In the genomic region with DNA sequence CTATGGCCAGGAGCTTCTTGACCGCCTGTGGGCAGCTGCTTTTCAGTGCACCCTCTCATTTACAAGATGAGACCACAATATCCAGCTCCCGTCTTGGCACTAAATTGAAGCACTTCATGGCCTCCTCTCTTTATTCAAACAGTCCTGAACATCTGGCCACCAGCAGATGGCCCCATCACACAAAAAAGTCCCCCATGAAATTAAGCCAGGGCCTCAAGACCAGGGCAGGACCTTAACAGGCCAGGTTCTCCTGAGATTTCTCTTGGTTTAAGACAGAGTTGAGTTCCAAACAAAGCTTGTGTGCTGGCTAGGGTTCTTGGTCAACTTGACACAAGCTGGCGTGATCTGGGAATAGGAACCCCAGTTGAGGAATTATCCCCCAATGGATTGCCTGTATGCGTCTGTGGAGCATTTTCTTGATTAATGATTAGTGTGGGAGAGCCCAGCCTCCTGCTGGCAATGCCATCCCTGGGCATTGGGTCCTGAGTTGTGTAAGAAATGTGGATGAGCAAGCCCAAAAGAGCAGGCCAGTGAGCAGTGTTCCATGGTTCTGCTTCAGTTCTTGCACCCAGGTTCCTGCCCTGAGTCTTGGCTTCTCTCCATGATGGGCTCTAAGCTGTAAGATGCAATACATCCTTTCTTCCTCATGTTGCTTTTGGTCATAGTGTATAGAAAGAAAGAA, we compare ENCODE assay signal across 8 mouse cellular contexts.
DNase-seq lines count a peak whose midpoint lies in the region; ATAC-seq and TF ChIP-seq lines count a peak whose summit lies in the region.

No protein-coding gene starts in this region.

- WGBS in hindbrain, embryonic 11.5 days, result 65% methylated on average over 4 of the region's 4 CpGs
- 56% methylated on average over 4 of the region's 4 CpGs for WGBS in hindbrain, embryonic 16.5 days
- 59% methylated on average over 4 of the region's 4 CpGs for WGBS in kidney, embryonic 16.5 days

- no peak overlapping the region for H3K9ac ChIP-seq in hindbrain, embryonic 11.5 days (ENCODE audit: low read depth, low read length)
- H3K9ac ChIP-seq in hindbrain, embryonic 16.5 days (ENCODE audit: low read depth, low read length), result no peak overlapping the region
- H3K9ac ChIP-seq in kidney, embryonic 16.5 days (replicated peaks; ENCODE audit: low read length), result no peak overlapping the region

- H3K9me3 ChIP-seq in hindbrain, embryonic 11.5 days (ENCODE audit: control insufficient read depth, low read length), result no peaks in the 10 kb centered on the region
- no peaks in the 10 kb centered on the region for H3K9me3 ChIP-seq in hindbrain, embryonic 16.5 days (ENCODE audit: control insufficient read depth, low read length)
- no peaks in the 10 kb centered on the region for H3K9me3 ChIP-seq in E14TG2a.4 (ENCODE audit: low read length)
- H3K9me3 ChIP-seq in kidney, embryonic 16.5 days (ENCODE audit: low read length), result no peaks in the 10 kb centered on the region

- H3K4me3 ChIP-seq in hindbrain, embryonic 11.5 days (ENCODE audit: low read depth, low read length), result no peak overlapping the region
- no peak overlapping the region for H3K4me3 ChIP-seq in hindbrain, embryonic 16.5 days (ENCODE audit: low read length)
- H3K4me3 ChIP-seq in E14TG2a.4 (replicated peaks; ENCODE audit: low read length), result no peak overlapping the region
- no peak overlapping the region for H3K4me3 ChIP-seq in gastrocnemius, adult 2 months
- H3K4me3 ChIP-seq in kidney, embryonic 16.5 days (ENCODE audit: low read length), result no peak overlapping the region

- DNase-seq in hindbrain, embryonic 11.5 days (ENCODE audit: low spot score), result peak; percentile 46
- DNase-seq in c-Kit-positive CD71-positive TER-119-negative erythroid progenitor cells, embryonic 14.5 days (ENCODE audit: low read depth), result peak; percentile 13
- peak; percentile 59 for DNase-seq in gastrocnemius, adult 2 months
- DNase-seq in thymus, postnatal 36 days, result peak; percentile 13 to 19

- no peaks in the 10 kb centered on the region for H3K4me1 ChIP-seq in hindbrain, embryonic 11.5 days (replicated peaks; ENCODE audit: control insufficient read depth, insufficient read depth, low read length)
- no peaks in the 10 kb centered on the region for H3K4me1 ChIP-seq in hindbrain, embryonic 16.5 days (ENCODE audit: control insufficient read depth, insufficient read depth, low read depth, low read length)
- H3K4me1 ChIP-seq in E14TG2a.4 (replicated peaks; ENCODE audit: low read depth, low read length), result peaks cover 25% of the 10 kb centered on the region
- H3K4me1 ChIP-seq in kidney, embryonic 16.5 days (ENCODE audit: insufficient read depth, low read length), result no peaks in the 10 kb centered on the region

- intact Hi-C loops in gastrocnemius, adult 2 months (cut with DNase I), result loop anchor here (1.0 kb wide), 1 partner anchor 368 kb away; no protein-coding TSS in a partner anchor

- no peaks in the 10 kb centered on the region for H3K27me3 ChIP-seq in hindbrain, embryonic 11.5 days (ENCODE audit: control insufficient read depth, insufficient read depth, low read length)
- no peaks in the 10 kb centered on the region for H3K27me3 ChIP-seq in hindbrain, embryonic 16.5 days (replicated peaks; ENCODE audit: control insufficient read depth, insufficient read depth, low read length)
- H3K27me3 ChIP-seq in E14TG2a.4 (ENCODE audit: insufficient read depth, low read length), result 0 out of 2 replicates have a peak, but pooled peaks cover 3% of the 10 kb centered on the region
- no peaks in the 10 kb centered on the region for H3K27me3 ChIP-seq in kidney, embryonic 16.5 days (ENCODE audit: insufficient read depth, low read length)

- no peak for ATAC-seq in hindbrain, embryonic 11.5 days (ENCODE audit: low FRiP score)
- ATAC-seq in hindbrain, embryonic 16.5 days, result no peak
- ATAC-seq in kidney, embryonic 16.5 days (ENCODE audit: low FRiP score, low TSS enrichment), result peak; percentile 74
- ATAC-seq in megakaryocyte, adult 5-6 weeks (ENCODE audit: poor library complexity, severe bottlenecking), result peak; percentile 83

- H3K36me3 ChIP-seq in hindbrain, embryonic 11.5 days (ENCODE audit: control insufficient read depth, insufficient read depth, low read length), result no peaks in the 10 kb centered on the region
- no peaks in the 10 kb centered on the region for H3K36me3 ChIP-seq in hindbrain, embryonic 16.5 days (ENCODE audit: control insufficient read depth, insufficient read depth, low read length)
- no peaks in the 10 kb centered on the region for H3K36me3 ChIP-seq in E14TG2a.4 (ENCODE audit: insufficient read depth, low read length)
- H3K36me3 ChIP-seq in kidney, embryonic 16.5 days (ENCODE audit: insufficient read depth, low read length), result no peaks in the 10 kb centered on the region

- peak; percentile 33 for TF ChIP-seq CTCF in E14TG2a.4 (conservative IDR thresholded peaks at IDR 0.05; ENCODE audit: low read length)
- TF ChIP-seq CTCF in gastrocnemius, adult 2 months (IDR thresholded peaks at IDR 0.05), result peak; percentile 77

- no peak overlapping the region for H3K4me2 ChIP-seq in hindbrain, embryonic 11.5 days (replicated peaks; ENCODE audit: low read depth, low read length)
- H3K4me2 ChIP-seq in hindbrain, embryonic 16.5 days (ENCODE audit: low read length), result no peak overlapping the region
- no peak overlapping the region for H3K4me2 ChIP-seq in kidney, embryonic 16.5 days (replicated peaks; ENCODE audit: low read depth, low read length)

- no peak overlapping the region for H3K27ac ChIP-seq in hindbrain, embryonic 11.5 days (ENCODE audit: low read depth, low read length)
- no peak overlapping the region for H3K27ac ChIP-seq in hindbrain, embryonic 16.5 days (ENCODE audit: low read depth, low read length)
- no peak overlapping the region for H3K27ac ChIP-seq in gastrocnemius, adult 2 months
- no peak overlapping the region for H3K27ac ChIP-seq in kidney, embryonic 16.5 days (ENCODE audit: low read length)

Comparison
In these comparisons a context has a peak if more than half of its experiments do, and no peak if none do; other contexts are left out.
1. ATAC-seq: peak in kidney, embryonic 16.5 days (single experiment) and megakaryocyte, adult 5-6 weeks (single experiment); none in hindbrain, embryonic 11.5 days (single experiment) and hindbrain, embryonic 16.5 days (single experiment).
2. Peak in every context shown above with its lines, with median percentiles within 50 percentile points of each other: DNase-seq.